Mouse (Mus musculus) pancreas, adult 10 weeks (tissue): ENCODE results near the gene Akp3. TPM values are rescaled to one million over a fixed set of nuclear protein-coding genes. Genes with fewer than 3 reads are reported as not detected.

Source experiments
- polyA plus RNA-seq: library from polyadenylated mRNA; stranded (reverse); fragments of 350-450 nt; fragmentation: Illumina TruSeq; extraction: RNeasy Lipid Tissue Mini Kit (QIAGEN cat#74804); gene quantifications from one replicate; pipeline ENCODE4 v1.2.3, GENCODE M21; 2015; ENCODE audit warnings: low read depth, low replicate concordance; ENCODE audit not compliant: insufficient read depth

Gene Akp3
- polyA plus RNA-seq, result not detected

DNA sequence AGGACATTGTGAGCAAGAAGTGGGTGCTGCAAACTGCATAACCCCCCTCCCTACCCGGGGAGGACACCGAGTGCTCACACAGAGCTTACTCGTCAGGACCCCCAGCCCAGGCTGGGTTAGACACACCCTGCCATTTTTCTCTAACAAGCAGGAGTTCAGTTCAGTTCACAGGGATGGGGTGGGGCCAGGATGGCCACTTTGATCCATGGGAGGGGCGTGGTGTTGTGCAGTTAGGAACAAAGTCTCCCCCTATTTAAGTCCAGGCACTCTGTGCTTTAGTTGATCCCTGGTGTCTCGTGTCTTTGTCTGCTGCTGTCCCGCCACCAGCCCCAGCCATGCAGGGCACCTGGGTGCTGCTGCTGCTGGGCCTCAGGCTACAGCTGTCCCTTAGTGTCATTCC is at the start of gene Akp3:
TSS of gene Akp3 (plus strand) at position 301 of the 400 bp plus-strand sequence.

DNA sequence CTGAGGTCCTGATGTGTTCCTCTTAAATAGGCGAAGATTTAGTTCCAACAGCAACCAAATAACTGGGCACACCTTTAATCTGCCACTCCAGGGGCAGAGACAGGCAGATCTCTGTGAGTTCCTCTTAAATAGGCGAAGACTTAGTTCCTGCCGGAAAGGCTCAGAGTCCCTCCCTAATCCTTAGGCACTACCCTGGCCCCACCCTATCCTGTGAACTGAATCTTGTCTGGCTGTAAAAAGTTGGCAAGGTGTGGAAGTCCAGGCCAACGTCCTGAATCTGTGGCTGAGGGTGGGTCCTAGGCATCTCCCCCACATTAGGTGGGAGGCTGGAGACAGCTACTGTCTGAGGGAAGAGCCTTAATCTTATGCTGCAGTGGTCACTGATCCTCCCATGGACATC is 34.9 kb upstream of the Akp3 start, which contains the start of gene Alppl2:
TSS of gene Alppl2 (minus strand) at position 101 of the 400 bp plus-strand sequence.

DNA sequence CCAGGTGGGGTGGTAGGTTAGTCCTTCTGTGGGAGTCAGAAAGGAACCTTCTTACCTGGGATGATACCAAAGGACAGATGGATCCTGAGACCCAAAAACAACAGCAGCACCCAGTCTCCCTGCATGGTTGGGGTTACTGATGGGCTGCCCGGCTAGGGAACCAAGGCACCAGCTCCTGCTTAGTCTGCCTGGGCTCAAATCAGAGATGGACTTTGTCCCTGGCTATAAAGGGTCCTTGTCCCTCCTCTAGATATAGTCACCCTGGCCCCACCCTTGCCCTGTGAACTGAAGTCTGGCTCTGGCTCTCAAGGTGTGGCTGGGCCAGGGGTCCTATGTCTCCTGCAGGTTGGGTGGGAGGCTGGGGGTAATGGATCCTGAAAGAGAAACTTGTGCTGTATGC is 23.4 kb upstream of the Akp3 start, which contains the start of gene Alpi:
TSS of gene Alpi (minus strand) at position 196 of the 400 bp plus-strand sequence.

DNA sequence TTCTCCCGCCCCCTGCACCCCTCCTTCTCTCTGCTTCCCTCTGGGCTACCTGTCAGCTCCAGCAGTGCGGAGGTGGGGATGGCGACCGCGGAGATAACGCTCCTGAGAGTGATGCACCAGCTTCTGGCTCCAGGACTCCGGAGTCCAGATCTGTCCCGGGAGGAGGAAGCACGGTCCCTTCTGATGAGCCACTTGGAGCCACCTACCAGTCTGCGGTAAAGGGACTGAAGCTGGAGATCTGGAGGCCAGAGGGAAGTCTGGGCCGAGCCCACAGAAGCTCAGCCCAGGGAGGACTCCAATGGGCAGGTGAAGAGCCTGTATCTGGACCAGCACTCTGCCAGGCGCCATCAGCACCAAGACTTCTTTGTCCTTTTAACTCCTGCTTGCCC is 31.4 kb downstream of the Akp3 start, which contains the start of gene Ecel1:
TSS of gene Ecel1 (minus strand) at position 323 of the 389 bp plus-strand sequence.

Other genes starting within 250 kb of the Akp3 start
- not detected for gene Alppl2, start 35.0 kb upstream of the Akp3 start, polyA plus RNA-seq
- gene Alpi, start 23.4 kb upstream of the Akp3 start, polyA plus RNA-seq, result not detected
- not detected for gene Ecel1, start 31.5 kb downstream of the Akp3 start, polyA plus RNA-seq
- not detected for gene Prss56, start 58.3 kb downstream of the Akp3 start, polyA plus RNA-seq
- gene Chrnd, start 65.6 kb downstream of the Akp3 start, polyA plus RNA-seq, result not detected
- not detected for gene Chrng, start 79.7 kb downstream of the Akp3 start, polyA plus RNA-seq
- 11.6 TPM for gene Eif4e2, start 88.9 kb downstream of the Akp3 start, polyA plus RNA-seq
- 4.9 TPM for gene Efhd1, start 139.4 kb downstream of the Akp3 start, polyA plus RNA-seq
- 20.3 TPM for gene Gigyf2, start 202.0 kb downstream of the Akp3 start, polyA plus RNA-seq